Comparison of ENCODE assay signal across 7 mouse cellular contexts in the genomic region with DNA sequence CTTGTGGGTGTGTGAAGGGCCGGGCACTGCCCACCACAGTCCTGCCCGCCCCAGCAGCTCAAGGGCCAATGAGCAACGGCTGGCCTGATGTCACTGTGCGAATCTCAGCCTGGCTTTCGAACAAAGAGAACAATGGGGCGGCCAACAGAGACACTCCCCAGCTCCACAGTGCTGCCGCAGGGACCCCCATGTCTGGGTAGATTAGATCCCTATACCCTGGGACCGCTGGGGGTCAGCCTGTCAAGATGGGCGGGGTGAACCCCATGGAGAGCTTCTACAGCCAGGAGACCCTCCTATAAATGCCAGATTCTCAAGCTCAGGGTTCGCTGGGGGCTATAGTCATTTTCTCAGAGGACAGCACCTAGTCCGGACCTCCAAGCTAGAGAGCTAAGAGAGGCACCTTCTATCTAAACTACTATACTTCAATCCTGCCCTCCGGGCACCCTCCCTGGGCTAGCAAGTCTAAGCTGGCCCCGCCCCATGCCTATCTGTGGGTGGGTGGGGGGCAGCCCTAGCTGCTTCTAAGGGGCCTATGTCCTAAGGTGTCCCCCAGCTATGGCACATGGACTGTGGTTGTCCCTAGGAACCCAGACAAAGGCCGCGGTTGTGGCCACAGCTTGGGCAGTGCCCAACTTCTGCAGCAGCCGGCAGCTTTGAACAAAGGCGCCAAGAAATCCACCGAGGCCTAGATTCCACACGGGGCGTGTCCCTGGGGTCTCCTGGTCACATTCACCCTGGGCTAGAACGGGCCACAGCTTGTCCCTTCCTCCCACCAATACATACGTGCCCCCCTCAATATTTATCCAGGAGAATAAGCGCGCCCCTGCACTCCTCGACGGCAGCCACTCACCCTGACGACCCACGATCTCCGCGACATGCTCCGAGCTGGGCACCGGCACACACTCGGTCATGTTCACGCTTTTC. TPM values are rescaled to one million over a fixed set of nuclear protein-coding genes. Genes with fewer than 3 reads are reported as not detected.
DNase-seq lines count a peak whose midpoint lies in the region; ATAC-seq and TF ChIP-seq lines count a peak whose summit lies in the region.

No protein-coding gene starts in this region.

- H3K36me3 ChIP-seq in hindbrain, embryonic 12.5 days = peaks cover 48% of the 10 kb centered on the region
- H3K36me3 ChIP-seq in lung, embryonic 16.5 days (ENCODE audit: control insufficient read depth, insufficient read depth, low read length) = peaks cover 19% of the 10 kb centered on the region
- H3K36me3 ChIP-seq in stomach, postnatal 0 days (ENCODE audit: control insufficient read depth, insufficient read depth, low read length) = peaks cover 11% of the 10 kb centered on the region

- peak overlapping the region; percentile 100 for H3K9ac ChIP-seq in hindbrain, embryonic 12.5 days
- peak overlapping the region; percentile 87 for H3K9ac ChIP-seq in lung, embryonic 16.5 days (ENCODE audit: low read length)
- H3K9ac ChIP-seq in stomach, postnatal 0 days (ENCODE audit: low read length) = peak overlapping the region; percentile 92

- peak overlapping the region; percentile 91 for H3K4me2 ChIP-seq in hindbrain, embryonic 12.5 days (replicated peaks)
- peak overlapping the region; percentile 85 for H3K4me2 ChIP-seq in lung, embryonic 16.5 days (ENCODE audit: low read depth, low read length)
- H3K4me2 ChIP-seq in stomach, postnatal 0 days (replicated peaks; ENCODE audit: low read depth) = peak overlapping the region; percentile 83

- H3K4me3 ChIP-seq in hindbrain, embryonic 12.5 days = peak overlapping the region; percentile 99
- peak overlapping the region; percentile 84 for H3K4me3 ChIP-seq in lung, embryonic 16.5 days (ENCODE audit: low read length)
- peak overlapping the region; percentile 73 for H3K4me3 ChIP-seq in stomach, postnatal 0 days (ENCODE audit: low read depth, low read length)

- TF ChIP-seq CTCF in stomach, postnatal 0 days (IDR thresholded peaks at IDR 0.05; ENCODE audit: low read depth) = no peak

- under 1% methylated on average over 34 of the region's 34 CpGs for WGBS in hindbrain, embryonic 12.5 days
- under 1% methylated on average over 34 of the region's 34 CpGs for WGBS in lung, embryonic 16.5 days
- 3% methylated on average over 34 of the region's 34 CpGs for WGBS in stomach, postnatal 0 days

- H3K4me1 ChIP-seq in hindbrain, embryonic 12.5 days = peaks cover 47% of the 10 kb centered on the region
- peaks cover 29% of the 10 kb centered on the region for H3K4me1 ChIP-seq in lung, embryonic 16.5 days (replicated peaks; ENCODE audit: control insufficient read depth, insufficient read depth, low read length)
- peaks cover 12% of the 10 kb centered on the region; the same call in 1 of the 2 replicates for H3K4me1 ChIP-seq in stomach, postnatal 0 days (replicated peaks; ENCODE audit: control insufficient read depth, insufficient read depth)

- peak overlapping the region; percentile 98 for H3K27ac ChIP-seq in hindbrain, embryonic 12.5 days
- H3K27ac ChIP-seq in lung, embryonic 16.5 days (ENCODE audit: low read length) = peak overlapping the region; percentile 92
- H3K27ac ChIP-seq in stomach, postnatal 0 days (replicated peaks) = peak overlapping the region; percentile 83

- no peaks in the 10 kb centered on the region for H3K9me3 ChIP-seq in hindbrain, embryonic 12.5 days (replicated peaks)
- H3K9me3 ChIP-seq in lung, embryonic 16.5 days (ENCODE audit: control insufficient read depth, low read length) = no peaks in the 10 kb centered on the region
- no peaks in the 10 kb centered on the region for H3K9me3 ChIP-seq in stomach, postnatal 0 days (ENCODE audit: control insufficient read depth, low read length)

- peak; percentile 79 for ATAC-seq in hindbrain, embryonic 12.5 days (ENCODE audit: low FRiP score)
- peak; percentile 55 for ATAC-seq in lung, embryonic 16.5 days (ENCODE audit: low read depth)
- peak; percentile 25 for ATAC-seq in stomach, postnatal 0 days (ENCODE audit: low FRiP score, low TSS enrichment)

- TF ChIP-seq EP300 in stomach, postnatal 0 days (optimal IDR thresholded peaks at IDR 0.05) = no peak

- peak; percentile 42 for DNase-seq in right cerebral cortex, adult 18-20 months
- no peak for DNase-seq in right cerebral cortex, postnatal 25 days
- peak; percentile 86 for DNase-seq in embryo, embryonic 11 days
- DNase-seq in stomach, postnatal 0 days (ENCODE audit: low spot score) = peak; percentile 67
- DNase-seq in frontal cortex, postnatal 10 days (ENCODE audit: low spot score in 2 of 2) = no peak

- H3K27me3 ChIP-seq in hindbrain, embryonic 12.5 days = no peaks in the 10 kb centered on the region
- no peaks in the 10 kb centered on the region for H3K27me3 ChIP-seq in lung, embryonic 16.5 days (ENCODE audit: control insufficient read depth, insufficient read depth, low read depth, low read length)
- no peaks in the 10 kb centered on the region for H3K27me3 ChIP-seq in stomach, postnatal 0 days (ENCODE audit: control insufficient read depth, insufficient read depth, low read length)

RNA-seq across cellular contexts. Expression of gene Mex3d, which starts 1.4 kb away (rescaled TPM):
- polyA plus RNA-seq in hindbrain, embryonic 12.5 days (2016; fragmentation: Nextera tagmentation; extraction: Ambion mirVana) = 21.4 and 24.8 TPM in 2 replicates
- 4.4 and 4.5 TPM in 2 replicates for polyA plus RNA-seq in lung, embryonic 16.5 days (2015; fragmentation: Nextera tagmentation; extraction: Ambion mirVana)
- 4.1 and 4.5 TPM in 2 replicates for polyA plus RNA-seq in stomach, postnatal 0 days (2015; fragmentation: Nextera tagmentation; extraction: Ambion mirVana)

RNA-seq across cellular contexts. Expression of gene Mbd3, which starts 13.3 kb away (rescaled TPM):
- 275 and 296 TPM in 2 replicates for polyA plus RNA-seq in hindbrain, embryonic 12.5 days (2016; fragmentation: Nextera tagmentation; extraction: Ambion mirVana)
- 192 and 204 TPM in 2 replicates for polyA plus RNA-seq in lung, embryonic 16.5 days (2015; fragmentation: Nextera tagmentation; extraction: Ambion mirVana)
- 81.1 and 82.9 TPM in 2 replicates for polyA plus RNA-seq in stomach, postnatal 0 days (2015; fragmentation: Nextera tagmentation; extraction: Ambion mirVana)

RNA-seq across cellular contexts. Expression of gene Uqcr11, which starts 20.6 kb away (rescaled TPM):
- 312 and 406 TPM in 2 replicates for polyA plus RNA-seq in hindbrain, embryonic 12.5 days (2016; fragmentation: Nextera tagmentation; extraction: Ambion mirVana)
- polyA plus RNA-seq in lung, embryonic 16.5 days (2015; fragmentation: Nextera tagmentation; extraction: Ambion mirVana) = 618 and 673 TPM in 2 replicates
- 859 and 899 TPM in 2 replicates for polyA plus RNA-seq in stomach, postnatal 0 days (2015; fragmentation: Nextera tagmentation; extraction: Ambion mirVana)

RNA-seq across cellular contexts. Expression of gene Plk5, which starts 29.8 kb away (rescaled TPM):
- 0.35 and 0.50 TPM in 2 replicates for polyA plus RNA-seq in hindbrain, embryonic 12.5 days (2016; fragmentation: Nextera tagmentation; extraction: Ambion mirVana)
- polyA plus RNA-seq in lung, embryonic 16.5 days (2015; fragmentation: Nextera tagmentation; extraction: Ambion mirVana) = 0.48 and 0.52 TPM in 2 replicates
- polyA plus RNA-seq in stomach, postnatal 0 days (2015; fragmentation: Nextera tagmentation; extraction: Ambion mirVana) = 0.07 TPM in 2 replicates

RNA-seq across cellular contexts. Expression of gene Adamtsl5, which starts 37.9 kb away (rescaled TPM):
- 0.38 and 0.77 TPM in 2 replicates for polyA plus RNA-seq in hindbrain, embryonic 12.5 days (2016; fragmentation: Nextera tagmentation; extraction: Ambion mirVana)
- 4.1 and 8.3 TPM in 2 replicates for polyA plus RNA-seq in lung, embryonic 16.5 days (2015; fragmentation: Nextera tagmentation; extraction: Ambion mirVana)
- polyA plus RNA-seq in stomach, postnatal 0 days (2015; fragmentation: Nextera tagmentation; extraction: Ambion mirVana) = 12.2 and 12.8 TPM in 2 replicates

Comparison
In these comparisons a context has a peak if more than half of its experiments do, and no peak if none do; other contexts are left out.
1. DNase-seq: peak in right cerebral cortex, adult 18-20 months (single experiment), embryo, embryonic 11 days (single experiment) and stomach, postnatal 0 days (single experiment); none in right cerebral cortex, postnatal 25 days (single experiment) and frontal cortex, postnatal 10 days (0 of 2).
2. ATAC-seq: peak in every context shown above with its lines; median percentile 79 in hindbrain, embryonic 12.5 days; 55 in lung, embryonic 16.5 days; 25 in stomach, postnatal 0 days.
3. Peak in every context shown above with its lines, with median percentiles within 50 percentile points of each other: H3K27ac ChIP-seq, H3K4me2 ChIP-seq, H3K4me3 ChIP-seq and H3K9ac ChIP-seq.